Mouse (Mus musculus) olfactory bulb, adult 2 months (tissue): Measurements from ENCODE around the gene Dnajb6.

Source experiments
- CTCF ChIP-seq: fragments of 200-500 bp; IDR thresholded peaks from 2 replicates; pipeline ENCODE4 v1.5.1; 2012; ENCODE audit warnings: low read depth, mild to moderate bottlenecking, low read length, moderate library complexity; ENCODE audit not compliant: insufficient read depth
- POLR2A ChIP-seq: fragments of 200-500 bp; IDR thresholded peaks from 2 replicates; pipeline ENCODE4 v1.6.1; 2012; ENCODE audit warnings: mild to moderate bottlenecking, low read depth, low read length, moderate library complexity; ENCODE audit not compliant: insufficient read depth

DNA sequence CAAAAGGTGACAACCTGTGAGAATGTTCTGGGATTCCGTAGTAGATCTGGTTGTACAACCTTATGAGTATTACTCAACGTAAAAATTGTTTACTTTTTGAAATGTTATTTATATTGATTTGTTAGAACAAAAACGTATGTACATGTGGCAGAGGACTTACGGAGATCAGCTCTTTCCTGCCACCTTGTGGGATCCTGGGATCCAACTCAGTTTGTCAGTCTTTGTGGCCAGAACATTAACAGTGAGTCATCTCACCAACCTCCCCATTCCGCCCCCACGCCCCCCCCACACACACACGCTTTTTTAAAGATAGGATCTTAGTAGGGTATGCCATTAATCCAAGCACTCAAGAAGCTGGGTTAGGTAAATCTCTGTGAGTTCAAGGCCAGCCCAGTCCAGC, 47.1 kb upstream of the Dnajb6 start:
- TF ChIP-seq CTCF (no peak), POLR2A (no peak)
